Mouse (Mus musculus): ENCODE data around the gene Mcub. TPM values are rescaled to one million over a fixed set of nuclear protein-coding genes. Genes with fewer than 3 reads are reported as not detected.

Mcub gene
- total and polyA plus RNA-seq, 3 experiments, result 2.9 to 3.8 (median 3.7) TPM

- Histone ChIP-seq H3K79me2 (replicated peaks; ENCODE audit: control insufficient read depth, extremely low read depth, insufficient read depth, poor library complexity, severe bottlenecking) (no peaks in the 10 kb centered on the region), H3K36me3 (replicated peaks in 1 of 2; ENCODE audit: control insufficient read depth in 1 of 2, insufficient read depth in 1 of 2, low read length in 1 of 2) (peaks cover 59 to 79% of the 10 kb centered on the region in 2 experiments), H3K9ac (ENCODE audit: insufficient read depth, low read depth) (no peak overlapping the region), H3K4me2 (ENCODE audit: insufficient read depth, low read depth, poor library complexity, severe bottlenecking) (no peak overlapping the region), H3K4me1 (ENCODE audit: control insufficient read depth in 1 of 2, insufficient read depth in 2 of 2) (no peaks in the 10 kb centered on the region), H3K9me3 (replicated peaks; ENCODE audit: low read length) (peaks cover 3% of the 10 kb centered on the region), H3K27me3 (replicated peaks) (no peaks in the 10 kb centered on the region), H3K4me3 (replicated peaks in 1 of 3; ENCODE audit: low read depth in 2 of 3, low read length in 2 of 3, poor library complexity in 1 of 3) (no peak overlapping the region), H3K27ac (ENCODE audit: insufficient read depth, low read depth) (no peak overlapping the region)
- dilution Hi-C loops (cut with MboI; ENCODE audit: extremely low pct_ligation_motif_present, extremely low pct_unique_long_range_greater_than_20kb, low sequenced_read_pairs), result no loop called here
- no peak for DNase-seq (ENCODE audit: extremely low read depth)
- in situ Hi-C loops (cut with MboI; ENCODE audit: low pct_ligation_motif_present, low pct_unique_long_range_greater_than_20kb, low sequenced_read_pairs), result no loop called here
- TF ChIP-seq UBTF (IDR thresholded peaks at IDR 0.05; ENCODE audit: low read depth, low read length) (no peak), KAT2A (IDR thresholded peaks at IDR 0.05; ENCODE audit: insufficient replicate concordance, low read length) (no peak), MAX (IDR thresholded peaks at IDR 0.05; ENCODE audit: low read length) (no peak), ZKSCAN1 (IDR thresholded peaks at IDR 0.05; ENCODE audit: borderline replicate concordance, low read depth, low read length) (no peak)
Observed at GRCm38 (mm10) chr3:129984797-129985196, 14.8 kb upstream of the Mcub start.

GRCm38 (mm10) chr3:129982271-129982670 lies 12.3 kb upstream of the Mcub start:
- H3K36me3 ChIP-seq (replicated peaks in 1 of 2; ENCODE audit: control insufficient read depth in 1 of 2, insufficient read depth in 1 of 2, low read length in 1 of 2), result peaks cover 36 to 54% of the 10 kb centered on the region in 2 experiments
- no peak overlapping the region for H3K4me2 ChIP-seq (ENCODE audit: insufficient read depth, low read depth, poor library complexity, severe bottlenecking)
- no peak overlapping the region for H3K9ac ChIP-seq (ENCODE audit: insufficient read depth, low read depth)
- H3K79me2 ChIP-seq (replicated peaks; ENCODE audit: control insufficient read depth, extremely low read depth, insufficient read depth, poor library complexity, severe bottlenecking), result no peaks in the 10 kb centered on the region
- H3K27ac ChIP-seq (ENCODE audit: insufficient read depth, low read depth), result no peak overlapping the region
- peaks cover 3% of the 10 kb centered on the region for H3K9me3 ChIP-seq (replicated peaks; ENCODE audit: low read length)
- dilution Hi-C loops (cut with MboI; ENCODE audit: extremely low pct_ligation_motif_present, extremely low pct_unique_long_range_greater_than_20kb, low sequenced_read_pairs), result no loop called here
- no peaks in the 10 kb centered on the region for H3K4me1 ChIP-seq (ENCODE audit: control insufficient read depth in 1 of 2, insufficient read depth in 2 of 2)
- no peaks in the 10 kb centered on the region for H3K27me3 ChIP-seq (replicated peaks)
- in situ Hi-C loops (cut with MboI; ENCODE audit: low pct_ligation_motif_present, low pct_unique_long_range_greater_than_20kb, low sequenced_read_pairs), result no loop called here
- no peak for DNase-seq (ENCODE audit: extremely low read depth)
- TF ChIP-seq SMC3 (IDR thresholded peaks at IDR 0.05; ENCODE audit: low read depth, low read length), result no peak
- no peak for TF ChIP-seq MAX (IDR thresholded peaks at IDR 0.05; ENCODE audit: low read length)
- TF ChIP-seq MAFK (IDR thresholded peaks at IDR 0.05; ENCODE audit: insufficient replicate concordance, low read length), result no peak
- no peak overlapping the region for H3K4me3 ChIP-seq (replicated peaks in 1 of 3; ENCODE audit: low read depth in 2 of 3, low read length in 2 of 3, poor library complexity in 1 of 3)

- Histone ChIP-seq H3K4me2 (ENCODE audit: insufficient read depth, low read depth, poor library complexity, severe bottlenecking) (no peak overlapping the region), H3K27me3 (replicated peaks) (no peaks in the 10 kb centered on the region), H3K36me3 (replicated peaks in 1 of 2; ENCODE audit: control insufficient read depth in 1 of 2, insufficient read depth in 1 of 2, low read length in 1 of 2) (peaks cover 31 to 49% of the 10 kb centered on the region in 2 experiments), H3K9ac (ENCODE audit: insufficient read depth, low read depth) (no peak overlapping the region), H3K9me3 (replicated peaks; ENCODE audit: low read length) (peaks cover 3% of the 10 kb centered on the region), H3K4me3 (replicated peaks in 1 of 3; ENCODE audit: low read depth in 2 of 3, low read length in 2 of 3, poor library complexity in 1 of 3) (no peak overlapping the region), H3K79me2 (replicated peaks; ENCODE audit: control insufficient read depth, extremely low read depth, insufficient read depth, poor library complexity, severe bottlenecking) (no peaks in the 10 kb centered on the region), H3K4me1 (ENCODE audit: control insufficient read depth in 1 of 2, insufficient read depth in 2 of 2) (no peaks in the 10 kb centered on the region), H3K27ac (ENCODE audit: insufficient read depth, low read depth) (no peak overlapping the region)
- in situ Hi-C loops (cut with MboI; ENCODE audit: low pct_ligation_motif_present, low pct_unique_long_range_greater_than_20kb, low sequenced_read_pairs), result no loop called here
- TF ChIP-seq ZNF384 (IDR thresholded peaks at IDR 0.05; ENCODE audit: low read depth, low read length), result no peak
- dilution Hi-C loops (cut with MboI; ENCODE audit: extremely low pct_ligation_motif_present, extremely low pct_unique_long_range_greater_than_20kb, low sequenced_read_pairs), result no loop called here
- DNase-seq (ENCODE audit: extremely low read depth), result no peak
Observed at GRCm38 (mm10) chr3:129981756-129982155, 11.8 kb upstream of the Mcub start.
